Mouse (Mus musculus) brown adipose tissue, adult 24 weeks (tissue): ENCODE measurements around the gene Tubb4b. TPM values are rescaled to one million over a fixed set of nuclear protein-coding genes. Genes with fewer than 3 reads are reported as not detected.

Experiments
- H3K27ac ChIP-seq: fragments of 200-500 bp; replicated peaks from 2 replicates; pipeline ENCODE4 v1.5.1; 2012; ENCODE audit warnings: low read depth, mild to moderate bottlenecking, low read length
- H3K4me1 ChIP-seq: fragments of 200-500 bp; 2 replicates; pipeline ENCODE4 v1.6.1; 2012; ENCODE audit warnings: low read length, mixed read lengths; ENCODE audit not compliant: control insufficient read depth, insufficient read depth, insufficient read length
- H3K4me3 ChIP-seq: fragments of 200-500 bp; 2 replicates; pipeline ENCODE4 v1.5.1; 2012; ENCODE audit warnings: low read depth, mild to moderate bottlenecking, low read length, moderate library complexity; ENCODE audit not compliant: insufficient read depth
- polyA plus RNA-seq: library from polyadenylated mRNA; stranded (reverse); fragments of >200 nt; gene quantifications from 2 replicates; pipeline ENCODE4 v1.2.4, GENCODE M21; 2012; ENCODE audit not compliant: missing spikeins, insufficient read depth, insufficient read length

Gene Tubb4b
- polyA plus RNA-seq, 1 experiment, result 193 TPM

DNA sequence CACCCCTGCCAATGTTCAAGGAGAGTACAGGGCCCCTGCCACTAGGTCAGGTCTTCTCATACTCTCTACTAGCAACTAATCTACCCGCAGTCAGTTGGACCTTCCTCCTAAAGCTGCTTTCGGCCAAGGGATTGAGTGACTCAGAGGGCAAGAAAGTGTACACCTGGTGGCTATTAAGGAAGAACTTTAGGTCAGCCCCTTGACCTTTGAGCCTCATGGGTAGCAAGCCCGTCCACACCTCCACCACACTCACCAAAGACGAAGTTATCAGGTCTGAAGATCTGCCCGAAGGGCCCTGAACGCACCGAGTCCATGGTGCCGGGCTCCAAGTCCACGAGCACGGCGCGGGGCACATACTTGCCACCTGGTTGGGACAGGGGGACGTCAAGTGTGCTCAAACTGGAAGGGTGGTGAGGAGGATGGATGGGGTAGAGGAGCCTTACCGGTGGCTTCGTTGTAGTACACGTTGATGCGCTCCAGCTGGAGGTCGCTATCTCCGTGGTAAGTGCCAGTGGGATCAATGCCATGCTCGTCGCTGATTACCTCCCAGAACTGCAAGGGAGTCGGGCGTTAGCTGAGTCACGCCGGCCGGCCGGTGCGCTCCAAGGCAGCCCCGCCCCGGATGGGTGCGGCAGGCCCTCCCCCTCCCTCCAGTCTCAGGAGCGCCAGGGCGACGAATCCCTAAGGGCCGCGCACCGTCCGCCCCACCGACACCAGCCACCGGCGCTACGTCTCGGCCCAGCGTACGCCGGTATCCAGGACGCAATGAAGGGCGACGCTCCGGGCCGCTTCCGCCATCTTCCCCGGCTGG lies 616 bp downstream of the Tubb4b start:
- Histone ChIP-seq H3K4me1 (peaks cover 11% of the 10 kb centered on the region), H3K4me3 (peak overlapping the region; percentile 78), H3K27ac (peak overlapping the region; percentile 87)

DNA sequence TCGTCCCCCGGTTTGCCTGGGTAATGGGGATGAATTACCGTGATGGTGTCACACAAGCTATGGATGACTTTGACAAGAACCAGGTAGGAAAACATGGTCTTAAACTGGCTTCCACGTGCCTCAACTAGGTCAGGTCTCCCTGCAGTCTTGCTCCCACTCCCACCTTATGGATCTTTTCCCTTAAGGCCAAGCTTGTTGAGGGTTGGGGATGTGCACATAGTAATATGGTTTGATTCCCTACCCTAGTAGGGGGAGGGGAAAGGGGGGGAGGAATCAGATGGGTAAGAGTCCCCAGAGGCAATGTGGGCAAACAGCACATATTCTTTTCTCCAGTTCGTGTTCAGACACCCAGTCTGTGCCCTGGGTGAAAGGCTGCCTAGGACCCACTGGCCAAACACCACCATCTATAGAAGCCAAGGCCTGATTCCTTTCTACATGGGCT lies 3.1 kb downstream of the Tubb4b start:
- H3K4me3 ChIP-seq, result no peak overlapping the region
- peaks cover 7% of the 10 kb centered on the region; the same call in 1 of the 2 replicates for H3K4me1 ChIP-seq
- no peak overlapping the region for H3K27ac ChIP-seq

DNA sequence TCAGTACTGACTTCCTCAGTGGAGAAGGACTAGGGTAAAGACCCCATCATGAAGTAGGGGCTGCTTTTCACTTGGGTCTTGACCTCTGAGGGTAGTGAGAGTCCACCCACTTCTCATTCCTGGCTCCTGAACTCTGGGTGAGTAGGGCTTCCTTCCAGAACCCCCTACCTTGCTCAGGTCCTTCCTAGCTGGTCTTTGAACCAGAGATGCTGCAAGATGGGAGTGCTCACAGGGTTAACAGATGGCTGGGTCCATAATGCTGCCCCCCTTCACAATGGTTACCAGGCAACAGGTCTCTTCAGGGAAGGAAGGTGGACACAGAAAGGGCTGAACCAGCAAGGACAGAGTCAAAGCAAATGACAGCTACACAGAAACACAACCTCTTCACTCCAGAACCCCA lies 6.1 kb downstream of the Tubb4b start, which contains the start of gene Fam166a:
TSS of gene Fam166a (plus strand) at position 301 of the 400 bp plus-strand sequence.
- Histone ChIP-seq H3K27ac (no peak within 1 kb of the TSS), H3K4me3 (no peak within 1 kb of the TSS), H3K4me1 (peaks cover 2% of the 10 kb centered on the region; the same call in 1 of the 2 replicates)

DNA sequence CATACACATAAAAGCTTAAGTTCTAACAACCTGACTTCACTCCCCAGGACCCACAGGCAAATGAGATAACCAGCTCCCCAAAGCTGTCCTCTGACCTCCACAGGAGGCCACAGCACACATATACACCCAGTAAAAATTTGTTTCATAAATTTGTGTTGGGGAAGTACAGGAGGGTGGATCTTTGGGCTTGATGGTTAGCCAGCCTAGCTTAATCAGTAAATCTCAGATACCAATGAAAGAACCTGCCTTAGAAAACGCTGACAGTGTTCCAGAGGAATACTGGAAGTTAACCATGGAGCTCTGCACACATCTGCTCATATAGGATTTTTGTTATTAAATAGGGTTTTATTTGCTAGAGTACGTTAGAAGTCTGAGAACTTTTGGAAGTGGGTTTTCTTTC lies 6.8 kb downstream of the Tubb4b start:
- Histone ChIP-seq H3K4me1 (peaks cover 2% of the 10 kb centered on the region; the same call in 1 of the 2 replicates), H3K27ac (no peak overlapping the region), H3K4me3 (no peak overlapping the region)

DNA sequence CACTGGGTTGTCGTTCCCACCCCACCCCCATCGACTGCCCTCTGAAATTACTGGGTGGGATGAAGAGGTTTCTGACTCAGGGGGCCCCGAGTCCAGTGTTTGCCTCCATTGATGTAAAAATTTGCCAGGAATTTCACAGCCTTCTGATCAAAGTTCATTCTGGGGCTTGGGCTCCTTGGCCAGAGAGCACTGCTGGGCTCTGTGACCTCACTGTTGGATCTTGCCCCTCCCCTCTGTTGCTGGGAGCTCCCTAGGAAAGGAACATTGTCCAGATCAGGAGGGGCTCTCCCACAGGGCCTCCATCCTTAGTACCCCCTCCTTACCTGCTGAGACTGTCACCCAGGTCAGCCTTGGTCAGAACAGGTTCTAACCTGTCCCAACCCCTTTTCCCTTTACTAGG lies 10.1 kb downstream of the Tubb4b start, which contains the start of gene Stpg3:
TSS of gene Stpg3 (minus strand) at position 194 of the 400 bp plus-strand sequence.
- H3K27ac ChIP-seq, result no peak within 1 kb of the TSS
- H3K4me3 ChIP-seq, result no peak within 1 kb of the TSS
- H3K4me1 ChIP-seq, result peaks cover 10% of the 10 kb centered on the region

DNA sequence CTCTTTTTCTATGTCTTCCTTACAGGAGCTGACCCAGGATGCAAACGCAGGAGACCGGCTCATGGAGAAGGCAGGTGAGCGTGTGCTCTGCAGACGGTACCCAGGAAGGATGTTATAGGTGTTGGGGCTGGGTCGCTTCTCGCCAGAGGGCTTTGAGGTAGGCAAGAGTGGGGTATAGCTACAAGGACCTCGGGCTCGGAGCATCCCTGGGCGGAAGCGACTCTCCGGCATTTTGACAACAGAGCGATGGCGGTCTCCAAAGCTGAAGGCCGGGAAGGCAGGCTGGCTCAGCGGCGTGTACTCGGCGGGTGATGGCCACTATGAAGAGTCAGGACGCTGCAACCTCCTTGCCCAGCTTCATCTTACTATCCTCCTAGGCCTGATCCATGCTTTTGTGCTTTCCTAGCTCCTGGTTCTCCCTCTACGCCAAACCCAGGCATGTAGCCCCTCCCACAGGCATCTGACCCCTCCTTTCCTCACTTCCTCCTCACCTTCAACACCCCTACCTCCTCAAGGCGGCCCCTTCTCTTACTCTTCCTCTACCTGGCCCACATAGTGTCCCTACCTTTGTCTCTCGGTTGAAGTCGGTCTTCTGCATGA lies 11.1 kb downstream of the Tubb4b start:
- H3K4me3 ChIP-seq, result no peak overlapping the region

DNA sequence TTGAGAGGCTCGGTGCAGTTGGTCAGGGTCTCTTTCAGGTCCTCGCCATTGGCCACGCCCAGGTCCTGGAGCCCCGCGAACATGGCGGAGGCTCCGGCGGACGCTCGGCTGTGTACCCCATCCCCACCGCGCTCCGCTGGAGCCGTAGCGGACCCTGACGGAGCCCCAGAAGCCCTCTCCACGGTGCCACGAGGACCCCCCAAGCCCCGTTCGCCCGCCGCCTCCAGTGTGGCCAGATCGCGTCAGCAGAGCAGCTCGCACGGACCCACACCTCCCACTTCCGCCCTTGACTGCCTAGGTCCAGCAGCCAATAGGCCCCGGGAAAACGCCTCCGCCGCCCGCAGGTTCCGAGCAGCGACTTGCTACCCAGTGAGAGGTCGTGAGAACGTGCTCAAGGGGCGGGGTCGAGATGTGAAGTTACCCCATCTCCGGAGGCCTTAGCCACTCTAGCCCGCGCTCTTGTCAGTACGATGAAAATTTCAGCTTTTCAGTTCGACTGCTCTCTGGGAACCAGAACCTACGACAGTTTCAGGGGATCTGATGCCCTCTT lies 13.3 kb downstream of the Tubb4b start, which contains the start of gene Nelfb:
TSS of gene Nelfb (minus strand) at position 369 of the 550 bp plus-strand sequence.
- H3K4me3 ChIP-seq, result peak within 1 kb of the TSS; percentile 75
- H3K4me1 ChIP-seq, result peaks cover 10% of the 10 kb centered on the region
- peak within 1 kb of the TSS; percentile 83 for H3K27ac ChIP-seq

More for the DNA sequence above, 11.1 kb downstream of the Tubb4b start:
- Histone ChIP-seq H3K4me1 (peaks cover 10% of the 10 kb centered on the region), H3K27ac (no peak overlapping the region)

DNA sequence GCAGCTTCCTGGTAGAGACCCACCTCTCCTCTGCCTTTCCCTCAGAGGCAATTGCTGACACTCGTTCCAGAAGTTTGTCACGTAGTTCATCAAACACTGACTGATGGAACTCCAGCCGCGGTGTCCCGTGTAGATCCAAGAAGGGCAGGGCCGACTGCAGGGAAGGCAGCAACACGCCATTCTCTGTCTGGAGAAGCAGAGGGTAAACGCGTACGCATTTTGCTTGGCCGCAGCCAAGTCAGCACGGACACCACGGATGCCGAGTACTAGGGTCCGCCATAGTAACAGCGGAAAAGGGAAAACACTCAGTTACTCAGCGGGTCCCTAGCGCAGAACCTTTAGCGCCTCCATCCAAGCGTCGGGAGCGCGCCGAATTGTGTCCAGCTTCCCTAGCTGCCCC lies 13.8 kb downstream of the Tubb4b start:
- H3K4me3 ChIP-seq, result peak overlapping the region; percentile 75
- H3K27ac ChIP-seq, result peak overlapping the region; percentile 83
- peaks cover 10% of the 10 kb centered on the region for H3K4me1 ChIP-seq

DNA sequence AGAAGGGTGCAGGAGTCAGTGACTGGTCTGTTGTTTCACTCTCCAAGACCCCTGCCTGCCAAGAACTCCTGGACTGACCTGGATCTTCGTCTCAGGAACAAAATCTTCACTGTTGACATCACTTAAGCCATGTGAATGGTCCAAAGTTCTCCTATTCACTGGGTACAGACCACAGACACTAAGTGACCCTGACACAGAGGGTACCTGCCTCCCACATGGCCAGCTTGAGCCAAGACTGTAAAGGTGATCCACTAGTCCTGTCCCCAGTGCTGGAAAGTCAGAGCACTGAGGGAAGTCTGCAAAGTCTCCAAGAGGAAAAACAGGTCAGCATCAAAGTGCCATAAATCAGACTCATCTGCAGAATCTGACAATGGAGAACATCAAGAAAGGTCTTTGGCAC lies 16.9 kb downstream of the Tubb4b start:
- Histone ChIP-seq H3K4me1 (peaks cover 10% of the 10 kb centered on the region), H3K27ac (no peak overlapping the region), H3K4me3 (no peak overlapping the region)

DNA sequence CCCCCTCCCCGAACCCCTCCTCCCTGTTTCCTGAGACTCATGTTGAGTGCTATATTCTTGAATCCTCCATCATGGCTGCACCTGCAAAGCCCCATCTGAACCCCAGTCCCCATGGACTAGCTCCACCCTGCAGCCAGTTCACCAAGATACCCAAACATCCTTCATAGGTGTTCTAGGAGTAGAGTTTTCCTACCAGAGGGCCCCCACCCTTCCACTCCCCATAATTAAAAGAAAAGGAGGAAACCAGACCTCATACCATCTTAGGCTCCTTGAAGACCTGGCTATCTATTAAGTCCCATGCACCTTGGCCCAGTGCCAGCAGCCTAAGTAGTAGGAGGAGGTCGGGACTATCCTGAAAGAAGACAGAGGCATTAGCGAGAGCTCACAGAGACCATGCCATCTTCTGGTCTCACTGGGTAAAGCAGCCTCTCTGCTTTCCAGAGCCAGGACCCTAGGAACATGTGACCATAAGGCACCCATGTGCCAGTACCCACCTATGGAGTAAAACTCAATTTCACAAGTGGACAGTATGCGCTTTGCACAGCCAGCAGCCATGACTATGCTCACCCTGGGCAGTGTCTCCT lies 20.8 kb downstream of the Tubb4b start:
- Histone ChIP-seq H3K27ac (no peak overlapping the region), H3K4me3 (no peak overlapping the region), H3K4me1 (no peaks in the 10 kb centered on the region)

DNA sequence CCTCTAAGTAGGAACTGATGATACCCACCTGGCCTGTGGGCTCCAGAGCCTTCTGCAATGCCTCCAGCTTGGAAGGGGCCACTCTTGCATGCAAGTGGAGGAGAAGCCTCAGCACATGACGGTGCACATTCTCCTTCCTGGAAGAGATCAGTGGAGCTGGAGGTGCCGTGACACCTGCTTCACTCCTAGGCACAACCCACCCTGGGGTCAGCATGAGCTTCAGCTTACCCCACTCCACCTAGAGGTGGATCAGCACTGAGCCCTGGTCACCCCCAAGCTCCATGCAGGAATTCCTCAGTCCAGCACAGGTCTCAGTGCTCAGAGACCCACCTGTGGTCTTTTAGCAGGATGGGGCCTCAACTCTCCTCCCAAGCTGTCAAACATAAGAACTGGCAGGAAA lies 23.9 kb downstream of the Tubb4b start:
- Histone ChIP-seq H3K27ac (no peak overlapping the region), H3K4me3 (no peak overlapping the region), H3K4me1 (peaks cover 15% of the 10 kb centered on the region)

DNA sequence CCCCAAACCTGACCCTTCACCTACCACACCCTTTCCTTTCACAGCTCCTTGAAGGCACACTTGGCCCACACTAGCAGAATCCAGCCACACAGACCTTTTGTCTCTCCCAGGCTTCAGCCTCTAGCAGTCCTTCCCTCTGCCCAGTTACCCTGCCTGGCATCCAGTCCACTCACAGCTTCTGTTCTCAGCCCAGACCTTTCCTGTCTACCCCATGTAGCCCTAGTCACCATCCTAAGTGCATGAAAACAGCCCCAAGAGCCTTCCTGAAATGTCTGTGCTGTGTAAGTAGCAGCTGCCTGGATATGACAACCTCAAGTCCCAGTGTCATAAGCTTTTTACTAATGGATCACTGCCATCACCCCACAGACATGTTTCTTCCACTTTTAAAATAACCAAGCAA lies 26.6 kb downstream of the Tubb4b start:
- Histone ChIP-seq H3K27ac (peak overlapping the region; percentile 85), H3K4me3 (no peak overlapping the region), H3K4me1 (peaks cover 22% of the 10 kb centered on the region)

DNA sequence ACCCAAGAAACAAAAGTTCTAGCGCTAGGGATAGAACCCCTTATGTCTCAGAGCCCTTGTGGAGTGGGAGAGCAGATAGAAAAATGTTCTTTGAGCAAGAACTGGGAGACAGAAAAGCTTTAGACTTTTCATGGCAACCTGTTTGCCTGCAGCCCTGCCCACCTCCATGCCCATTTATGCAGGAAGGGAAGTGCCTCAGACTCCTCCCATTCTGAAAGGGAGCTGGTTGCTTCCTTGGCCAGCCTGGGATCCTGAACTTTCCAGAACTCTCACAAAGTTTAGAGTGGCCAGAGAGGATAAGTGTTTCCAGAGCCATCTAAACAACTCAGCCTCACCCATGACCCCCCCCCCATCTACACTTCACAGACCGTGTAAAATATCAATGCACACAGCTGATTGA lies 27.3 kb downstream of the Tubb4b start:
- Histone ChIP-seq H3K4me1 (peaks cover 22% of the 10 kb centered on the region), H3K4me3 (peak overlapping the region; percentile 10), H3K27ac (peak overlapping the region; percentile 85)

DNA sequence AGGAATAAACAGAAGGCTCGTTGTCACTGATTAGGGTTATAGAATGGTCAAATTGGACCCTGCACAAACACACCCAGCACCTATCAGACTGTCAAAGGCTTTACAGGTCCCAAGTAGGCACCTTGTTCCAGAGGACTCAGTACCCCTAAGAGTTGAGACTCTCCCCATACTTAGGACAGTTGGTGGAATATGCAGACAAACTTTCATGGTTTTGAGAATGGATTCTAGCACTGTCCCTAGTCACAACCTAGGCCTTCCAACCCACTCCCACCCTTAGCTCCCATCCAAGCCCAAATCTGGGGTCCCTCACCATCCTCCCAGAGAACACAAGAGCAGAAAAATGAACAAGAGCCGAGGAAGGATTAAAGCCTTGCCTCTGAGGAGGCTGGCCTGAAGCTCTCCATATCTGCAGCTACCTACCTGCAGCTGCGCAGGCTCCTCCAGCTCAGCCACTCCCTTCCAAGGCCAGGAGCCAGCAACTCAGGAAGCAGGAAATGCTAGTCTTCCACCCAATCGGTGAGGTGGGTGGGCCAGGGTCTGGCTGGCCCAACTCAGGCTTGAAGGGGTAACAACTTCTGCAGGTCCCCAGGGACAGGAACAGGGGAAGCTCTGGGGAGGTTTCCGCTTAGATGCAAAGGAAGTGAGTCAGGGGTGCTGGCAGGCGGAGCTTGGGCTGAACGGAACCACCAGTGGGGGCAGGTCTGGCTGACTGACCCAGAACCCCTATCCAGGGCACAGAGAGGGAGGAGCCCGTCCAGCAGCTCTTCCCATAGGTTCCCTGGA lies 28.1 kb downstream of the Tubb4b start, which contains the start of gene Tor4a:
TSS of gene Tor4a (minus strand) at position 715 of the 783 bp plus-strand sequence.
- peaks cover 22% of the 10 kb centered on the region for H3K4me1 ChIP-seq

More for the DNA sequence above, 28.1 kb downstream of the Tubb4b start, which contains the start of gene Tor4a:
- Histone ChIP-seq H3K27ac (peak within 1 kb of the TSS; percentile 85), H3K4me3 (peak within 1 kb of the TSS; percentile 63)
